Mouse (Mus musculus) liver, embryonic 14.5 days (tissue): Measurements from ENCODE around the gene Agxt2. TPM values are rescaled to one million over a fixed set of nuclear protein-coding genes. Genes with fewer than 3 reads are reported as not detected.

ENCODE experiments used
- ATAC-seq: fragments of 200-750 bp; cut with Nextera tagmentation; 2 replicates; pipeline ENCODE4 v1.8.0; 2017; ENCODE audit warnings: moderate number of reproducible peaks, mild to moderate bottlenecking, moderate library complexity; ENCODE audit not compliant: insufficient read depth
- DNase-seq, 3 experiments: peaks; one replicate each; pipeline ENCODE4 v3.0.0-alpha.2; 2012 to 2013; ENCODE audit warnings: low read depth in 3 of 3, low spot score in 3 of 3
- H3K27ac ChIP-seq: fragments of 300-500 bp; sonication (generic); 2 replicates; pipeline ENCODE4 v1.5.1; 2014; ENCODE audit warnings: moderate library complexity, mild to moderate bottlenecking, control low read depth, inconsistent platforms
- H3K27me3 ChIP-seq: fragments of 300-500 bp; sonication (generic); 2 replicates; pipeline ENCODE4 v1.6.1; 2014; ENCODE audit warnings: mild to moderate bottlenecking, low read length, moderate library complexity; ENCODE audit not compliant: control insufficient read depth, insufficient read depth
- H3K36me3 ChIP-seq: fragments of 300-500 bp; sonication (generic); replicated peaks from 2 replicates; pipeline ENCODE4 v1.6.1; 2014; ENCODE audit warnings: low read depth; ENCODE audit not compliant: control insufficient read depth, insufficient read depth
- H3K4me1 ChIP-seq, 2 experiments: fragments of 200-500 bp in 1 of 2; fragments of 300-500 bp in 1 of 2; sonication (generic) in 1 of 2; replicated peaks; 2 replicates each; pipeline ENCODE4 v1.6.1; 2012 to 2014; ENCODE audit warnings: antibody characterized with exemption in 1 of 2, inconsistent platforms in 1 of 2, low read length in 1 of 2; ENCODE audit not compliant: control insufficient read depth in 2 of 2, insufficient read depth in 2 of 2
- H3K4me2 ChIP-seq: fragments of 300-500 bp; sonication (generic); 2 replicates; pipeline ENCODE4 v1.6.1; 2014; ENCODE audit warnings: low read depth, mild to moderate bottlenecking, control low read depth, moderate library complexity
- H3K4me3 ChIP-seq, 2 experiments: fragments of 200-500 bp in 1 of 2; fragments of 300-500 bp in 1 of 2; sonication (generic) in 1 of 2; 2 replicates each; pipeline ENCODE4 v1.5.1; 2012 to 2014; ENCODE audit warnings: low read depth in 2 of 2, low read length in 2 of 2, mild to moderate bottlenecking in 2 of 2, control low read depth in 1 of 2, inconsistent platforms in 1 of 2, moderate library complexity in 1 of 2; ENCODE audit not compliant: insufficient read depth in 1 of 2
- H3K9ac ChIP-seq: fragments of 300-500 bp; sonication (generic); replicated peaks from 2 replicates; pipeline ENCODE4 v1.6.1; 2014; ENCODE audit warnings: mild to moderate bottlenecking, control low read depth, moderate library complexity
- H3K9me3 ChIP-seq: fragments of 300-500 bp; sonication (generic); 2 replicates; pipeline ENCODE4 v1.6.1; 2016; ENCODE audit warnings: low read length, mixed read lengths; ENCODE audit not compliant: control insufficient read depth
- CTCF ChIP-seq: IDR thresholded peaks from 2 replicates; pipeline ENCODE4 v1.5.1; 2016; ENCODE audit warnings: antibody characterized with exemption, low read depth, control low read depth
- EP300 ChIP-seq: IDR thresholded peaks from 2 replicates; pipeline ENCODE4 v1.6.1; 2016; ENCODE audit warnings: antibody characterized with exemption, low read depth
- WGBS: fragments of 180-500 bp; shearing (Covaris S2); extraction: QIAGEN DNeasy Blood & Tissue Kit; methylation state at CpG from one replicate; pipeline ENCODE4 v1.1.7; 2014; ENCODE audit not compliant: insufficient replicate concordance; 5-methylcytosine and 5-hydroxymethylcytosine counted together
- polyA plus RNA-seq, 2 experiments: library from polyadenylated mRNA; depleted of rRNA in 1 of 2; stranded (reverse) in 1 of 2; unstranded in 1 of 2; fragments of >200 nt; fragmentation: Nextera tagmentation in 1 of 2; extraction: Ambion mirVana in 1 of 2; gene quantifications; 2 replicates each; pipeline versions ENCODE4 v1.2.1 to v1.2.3; 2012 to 2014

Gene Agxt2
- polyA plus RNA-seq, 2 experiments, result 7.5 to 11.2 TPM

GRCm38 (mm10) chr15:10330626-10331025 is 27.7 kb upstream of the Agxt2 start:
- H3K4me3 ChIP-seq, result no peak overlapping the region
- no peak overlapping the region for H3K4me2 ChIP-seq
- no peaks in the 10 kb centered on the region for H3K36me3 ChIP-seq
- ATAC-seq (no peak), DNase-seq (no peak)
- TF ChIP-seq EP300 (no peak), CTCF (no peak)
- H3K27ac ChIP-seq, result no peak overlapping the region
- H3K9me3 ChIP-seq, result no peaks in the 10 kb centered on the region
- H3K9ac ChIP-seq, result no peak overlapping the region
- 63% methylated on average over 3 of the region's 3 CpGs for WGBS
- H3K27me3 ChIP-seq, result no peaks in the 10 kb centered on the region
- no peaks in the 10 kb centered on the region for H3K4me1 ChIP-seq

- H3K9me3 ChIP-seq, result no peaks in the 10 kb centered on the region
- H3K27ac ChIP-seq, result no peak overlapping the region
- WGBS, result 75% methylated on average over 1 of the region's 1 CpGs
- H3K4me3 ChIP-seq, result no peak overlapping the region
- no peak overlapping the region for H3K4me2 ChIP-seq
- DNase-seq (no peak), ATAC-seq (no peak)
- no peaks in the 10 kb centered on the region for H3K27me3 ChIP-seq
- H3K4me1 ChIP-seq, result no peaks in the 10 kb centered on the region
- H3K36me3 ChIP-seq, result no peaks in the 10 kb centered on the region
- TF ChIP-seq EP300 (no peak), CTCF (no peak)
- no peak overlapping the region for H3K9ac ChIP-seq
Measured at GRCm38 (mm10) chr15:10332566-10332965, 25.8 kb upstream of the Agxt2 start.

GRCm38 (mm10) chr15:10338606-10339005 is 19.7 kb upstream of the Agxt2 start:
- Histone ChIP-seq H3K27ac (no peak overlapping the region), H3K4me3 (no peak overlapping the region), H3K4me1 (no peaks in the 10 kb centered on the region), H3K27me3 (no peaks in the 10 kb centered on the region), H3K9ac (no peak overlapping the region), H3K36me3 (no peaks in the 10 kb centered on the region), H3K4me2 (no peak overlapping the region), H3K9me3 (no peaks in the 10 kb centered on the region)
- TF ChIP-seq CTCF (no peak), EP300 (no peak)
- DNase-seq, result no peak
- 58% methylated on average over 3 of the region's 3 CpGs for WGBS
- ATAC-seq, result no peak

- Histone ChIP-seq H3K4me2 (no peak overlapping the region), H3K27me3 (no peaks in the 10 kb centered on the region), H3K27ac (no peak overlapping the region), H3K4me1 (no peaks in the 10 kb centered on the region), H3K9me3 (no peaks in the 10 kb centered on the region), H3K36me3 (no peaks in the 10 kb centered on the region), H3K9ac (no peak overlapping the region), H3K4me3 (no peak overlapping the region)
- TF ChIP-seq CTCF (no peak), EP300 (no peak)
- no peak for ATAC-seq
- DNase-seq, result no peak
- 72% methylated on average over 6 of the region's 6 CpGs for WGBS
Measured at GRCm38 (mm10) chr15:10347044-10347443, 11.3 kb upstream of the Agxt2 start.

- Histone ChIP-seq H3K9ac (no peak overlapping the region), H3K27me3 (no peaks in the 10 kb centered on the region), H3K36me3 (no peaks in the 10 kb centered on the region), H3K4me3 (no peak overlapping the region), H3K27ac (no peak overlapping the region), H3K4me2 (no peak overlapping the region), H3K4me1 (no peaks in the 10 kb centered on the region), H3K9me3 (no peaks in the 10 kb centered on the region)
- 59% methylated on average over 2 of the region's 2 CpGs for WGBS
- no peak for ATAC-seq
- no peak for DNase-seq
- TF ChIP-seq EP300, result no peak
- TF ChIP-seq CTCF, result no peak
Measured at GRCm38 (mm10) chr15:10366331-10366730, 8.0 kb downstream of the Agxt2 start.
